Mouse (Mus musculus): ENCODE measurements at regions not wholly inside any gene's neighbourhood (a gene's known extent, or its start where the extent isn't known, plus 50 kb on each side); places are given as distances from the start of the nearest gene placed in this dataset.
A peak's percentile ranks its signal among the peaks of the same experiment; 100 is the strongest.

DNA sequence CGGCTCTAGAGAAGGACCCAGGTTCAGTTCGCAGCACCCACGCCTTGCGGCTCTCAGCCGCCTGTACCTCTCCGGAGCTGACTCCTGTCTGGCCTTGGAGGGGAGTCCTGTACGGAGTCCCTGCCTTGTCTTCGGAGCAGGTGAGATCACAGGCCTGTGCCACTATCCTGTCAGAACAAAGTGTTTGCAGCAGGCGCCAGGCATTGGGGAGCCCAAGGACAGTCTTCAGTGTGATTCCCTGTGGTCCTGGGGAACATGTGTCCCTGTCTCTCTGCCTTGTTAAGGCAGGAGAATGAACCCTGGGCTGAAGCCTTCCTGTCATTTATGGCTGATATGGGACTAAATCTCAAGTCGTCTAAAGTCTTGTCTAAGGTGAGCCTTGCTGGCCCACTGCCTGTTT is 176.5 kb downstream of the Vrk1 start:
- DNase-seq (ENCODE audit: low read depth, low spot score), result no peak

GRCm38 (mm10) chr12:106191771-106192170 is 181.7 kb downstream of the Vrk1 start:
- no peak for DNase-seq (ENCODE audit: low read depth, low spot score)

- no peak for DNase-seq (ENCODE audit: low read depth, low spot score)
Observed at GRCm38 (mm10) chr12:106199302-106199701, 189.3 kb downstream of the Vrk1 start.

- no peak for DNase-seq (ENCODE audit: low read depth, low spot score)
Observed at GRCm38 (mm10) chr12:106203526-106203925, 193.5 kb downstream of the Vrk1 start.

GRCm38 (mm10) chr12:106210959-106211358 is 200.9 kb downstream of the Vrk1 start:
- no peak for DNase-seq (ENCODE audit: low read depth, low spot score)

- no peak for DNase-seq (ENCODE audit: low read depth, low spot score)
Observed at GRCm38 (mm10) chr12:106211488-106211887, 201.5 kb downstream of the Vrk1 start.

- DNase-seq (ENCODE audit: low read depth, low spot score), result peak; percentile 88
Observed at GRCm38 (mm10) chr12:106212397-106212796, 202.4 kb downstream of the Vrk1 start.

- no peak for DNase-seq (ENCODE audit: low read depth, low spot score)
Observed at GRCm38 (mm10) chr12:106220071-106220470, 210.0 kb downstream of the Vrk1 start.

DNA sequence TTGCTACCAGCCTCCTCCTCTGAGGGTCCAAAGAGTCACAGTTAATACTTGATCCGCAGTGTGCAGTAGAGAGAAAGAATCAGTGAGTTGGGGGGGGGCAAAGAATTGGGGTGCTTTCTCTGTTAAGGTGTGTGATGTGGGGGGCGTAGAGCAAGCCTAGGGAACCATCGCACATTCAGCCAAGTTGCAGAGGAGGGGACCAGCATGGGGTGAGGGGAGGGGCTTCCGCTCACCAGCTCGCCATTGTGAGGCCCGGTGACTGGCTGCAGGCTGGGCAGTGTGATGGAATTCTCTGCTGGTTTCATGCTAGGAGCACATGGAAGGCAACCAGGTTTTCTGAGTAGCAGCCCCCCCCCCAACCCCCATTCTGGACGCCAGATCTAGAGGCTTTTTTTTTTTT is 216.2 kb downstream of the Vrk1 start:
- peak; percentile 56 for DNase-seq (ENCODE audit: low read depth, low spot score)

DNA sequence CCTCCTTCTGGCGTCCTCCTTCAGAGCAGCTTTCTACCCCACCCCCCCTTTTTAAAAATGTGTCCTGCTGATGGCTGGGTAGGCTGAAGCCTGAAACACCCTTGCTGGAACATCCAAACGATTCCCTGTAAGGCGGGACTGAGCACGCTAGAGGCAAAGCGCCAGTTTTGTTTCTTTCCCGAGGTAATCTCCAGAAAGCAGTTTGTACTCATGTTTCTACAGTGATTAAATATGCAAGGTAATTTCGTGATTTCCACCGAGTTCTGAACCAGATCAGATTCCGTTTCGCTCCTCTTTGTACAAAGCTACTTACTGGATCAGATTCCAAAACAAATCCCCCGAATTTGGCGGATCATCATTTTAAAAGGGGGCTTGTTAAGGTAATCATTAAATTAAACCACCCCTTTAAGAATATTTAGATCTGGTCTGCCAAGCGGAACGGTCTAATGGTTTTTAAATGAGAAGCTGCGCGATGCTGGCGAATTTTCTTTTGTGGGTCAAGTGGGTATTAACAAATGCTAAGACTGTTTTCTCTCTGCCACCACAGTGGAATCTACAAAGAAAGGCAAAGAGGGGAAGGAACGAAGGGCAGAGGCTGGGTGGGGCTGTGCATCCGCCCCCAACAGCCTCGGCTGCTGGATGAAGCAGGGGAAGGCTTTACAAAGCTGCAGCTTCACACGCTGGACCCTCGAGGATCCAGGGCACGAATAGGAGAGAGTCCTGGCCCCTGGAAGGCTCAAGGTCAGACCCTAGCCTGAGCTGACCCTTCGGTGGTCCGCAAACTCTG is 216.9 kb downstream of the Vrk1 start:
- DNase-seq (ENCODE audit: low read depth, low spot score), result peak; percentile 49

DNA sequence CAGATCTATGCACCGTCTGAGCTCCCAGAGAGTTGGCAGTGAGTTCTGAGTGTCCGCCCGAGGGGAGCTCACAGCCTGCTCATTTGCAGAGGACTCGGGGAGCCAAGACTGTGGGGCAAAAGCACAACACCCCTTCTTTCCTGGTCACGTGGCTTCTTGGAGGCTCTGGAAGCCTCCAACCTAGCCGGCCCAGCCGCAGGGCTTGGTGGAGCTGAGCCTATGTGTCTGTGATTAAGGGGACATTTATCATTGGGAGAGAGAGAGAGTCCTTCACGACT is 217.5 kb downstream of the Vrk1 start:
- DNase-seq (ENCODE audit: low read depth, low spot score), result no peak

- DNase-seq (ENCODE audit: low read depth, low spot score), result no peak
Observed at GRCm38 (mm10) chr12:106245178-106245840, 235.3 kb downstream of the Vrk1 start.

DNA sequence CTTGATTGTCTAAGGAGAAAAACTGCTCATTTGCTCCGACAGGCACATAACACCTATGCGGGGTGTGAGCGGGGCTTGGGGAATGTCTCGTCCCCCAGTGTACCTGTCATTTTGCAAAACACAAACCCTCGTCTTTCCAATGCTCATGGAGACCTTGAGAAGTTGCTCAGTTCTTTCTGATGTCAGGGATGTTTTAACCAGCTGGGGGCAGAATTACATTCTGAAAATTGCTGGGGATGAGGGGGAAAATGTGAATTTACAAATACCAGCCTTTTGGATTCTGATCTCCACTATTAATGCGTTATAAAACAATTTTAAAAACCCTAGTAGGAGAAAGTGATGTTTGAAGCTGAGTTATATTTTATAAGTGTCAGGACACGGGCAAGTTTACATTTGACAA is 263.6 kb downstream of the Vrk1 start:
- no peak for DNase-seq (ENCODE audit: low read depth, low spot score)

GRCm38 (mm10) chr12:106277886-106278285 is 267.9 kb downstream of the Vrk1 start:
- no peak for DNase-seq (ENCODE audit: low read depth, low spot score)

GRCm38 (mm10) chr12:106282491-106283106 is 272.6 kb downstream of the Vrk1 start:
- peak; percentile 58 for DNase-seq (ENCODE audit: low read depth, low spot score)

GRCm38 (mm10) chr12:106284814-106285213 is 274.8 kb downstream of the Vrk1 start:
- no peak for DNase-seq (ENCODE audit: low read depth, low spot score)

- DNase-seq (ENCODE audit: low read depth, low spot score), result peak; percentile 56
Observed at GRCm38 (mm10) chr12:106288791-106289515, 278.9 kb downstream of the Vrk1 start.

DNA sequence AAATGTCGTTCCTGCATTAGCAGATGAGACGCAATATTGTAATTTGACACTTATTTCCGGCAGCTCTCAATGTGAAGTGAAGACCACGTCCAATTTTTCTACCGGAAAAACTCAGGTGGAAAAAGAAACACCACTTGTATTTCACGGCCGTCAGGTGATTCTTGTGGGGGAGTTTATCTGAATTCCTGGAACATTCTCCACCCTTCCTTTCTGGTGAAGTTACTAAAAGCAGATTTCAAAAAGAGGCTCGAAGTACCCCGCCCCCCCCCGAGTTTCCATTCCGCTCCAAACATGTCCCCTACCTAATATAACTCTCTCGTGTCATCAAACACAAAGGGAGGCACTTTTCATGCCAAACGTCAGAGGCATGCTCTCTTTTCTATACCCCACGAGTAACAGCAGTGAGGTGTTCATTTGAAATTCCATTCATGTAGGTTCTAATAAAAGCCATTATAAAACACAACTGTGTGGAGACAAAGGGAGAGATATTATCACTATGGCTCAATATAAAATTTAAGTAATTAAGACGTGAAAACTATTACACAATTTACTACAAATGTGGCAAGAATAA is 281.5 kb downstream of the Vrk1 start:
- DNase-seq (ENCODE audit: low read depth, low spot score), result no peak

- no peak for DNase-seq (ENCODE audit: low read depth, low spot score)
Observed at GRCm38 (mm10) chr12:106293117-106293516, 283.1 kb downstream of the Vrk1 start.

DNA sequence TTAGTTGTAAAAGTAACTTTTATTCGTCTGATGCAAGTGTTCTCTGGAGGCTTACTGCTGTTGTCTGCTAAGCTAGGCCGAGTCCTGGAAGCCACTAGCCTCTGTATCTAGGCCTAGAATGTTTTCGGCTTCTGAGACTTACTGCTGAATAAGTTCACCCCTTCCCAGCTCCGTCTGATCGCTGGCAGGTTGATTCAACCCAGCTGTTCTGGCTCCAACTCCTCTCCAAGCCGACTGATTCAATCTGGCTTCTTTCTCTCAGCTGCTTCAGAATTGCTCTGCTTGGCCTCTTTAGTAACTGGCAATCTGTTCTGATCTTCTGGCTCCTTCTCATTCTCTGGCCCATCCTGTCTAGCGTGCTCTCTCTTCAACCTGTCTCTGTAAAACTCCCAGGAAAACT is 285.6 kb downstream of the Vrk1 start:
- no peak for DNase-seq (ENCODE audit: low read depth, low spot score)

- DNase-seq (ENCODE audit: low read depth, low spot score), result no peak
Observed at GRCm38 (mm10) chr12:106302617-106303016, 292.6 kb downstream of the Vrk1 start.
